Mouse (Mus musculus) forebrain, embryonic 12.5 days (tissue): ENCODE measurements around the gene Skint8. TPM values are rescaled to one million over a fixed set of nuclear protein-coding genes. Genes with fewer than 3 reads are reported as not detected.
"Not testable (repeated sequence)": the region's sequence is repeated elsewhere in the genome, so short reads cannot be mapped to it uniquely, and the experiment has no call there.

ENCODE experiments used
- ATAC-seq: fragments of 200-750 bp; cut with Nextera tagmentation; 2 replicates; pipeline ENCODE4 v1.8.0; 2017; ENCODE audit warnings: moderate TSS enrichment; ENCODE audit not compliant: low FRiP score
- H3K27ac ChIP-seq: fragments of 300-500 bp; sonication (generic); 2 replicates; pipeline ENCODE4 v1.5.1; 2016; ENCODE audit warnings: mild to moderate bottlenecking
- H3K27me3 ChIP-seq: fragments of 300-500 bp; sonication (generic); 2 replicates; pipeline ENCODE4 v1.6.1; 2016; ENCODE audit warnings: mild to moderate bottlenecking
- H3K36me3 ChIP-seq: fragments of 300-500 bp; sonication (generic); replicated peaks from 2 replicates; pipeline ENCODE4 v1.6.1; 2016; ENCODE audit warnings: mild to moderate bottlenecking
- H3K4me1 ChIP-seq: fragments of 300-500 bp; sonication (generic); 2 replicates; pipeline ENCODE4 v1.6.1; 2016
- H3K4me2 ChIP-seq: fragments of 300-500 bp; sonication (generic); 2 replicates; pipeline ENCODE4 v1.6.1; 2016; ENCODE audit warnings: mild to moderate bottlenecking, moderate library complexity
- H3K4me3 ChIP-seq: fragments of 300-500 bp; sonication (generic); replicated peaks from 2 replicates; pipeline ENCODE4 v1.5.1; 2016; ENCODE audit warnings: mild to moderate bottlenecking
- H3K9ac ChIP-seq: fragments of 300-500 bp; sonication (generic); 2 replicates; pipeline ENCODE4 v1.6.1; 2016; ENCODE audit warnings: mild to moderate bottlenecking
- H3K9me3 ChIP-seq: fragments of 300-500 bp; sonication (generic); 2 replicates; pipeline ENCODE4 v1.6.1; 2016
- WGBS: fragments of 180-500 bp; shearing (Covaris S2); methylation state at CpG from one replicate; pipeline ENCODE4 v1.1.7; 2016; 5-methylcytosine and 5-hydroxymethylcytosine counted together
- polyA plus RNA-seq: library from polyadenylated mRNA; unstranded; fragments of >200 nt; fragmentation: Nextera tagmentation; extraction: Ambion mirVana; gene quantifications from 2 replicates; pipeline ENCODE4 v1.2.1, GENCODE M21; 2016

Skint8 gene
- not detected in 2 replicates for polyA plus RNA-seq

GRCm38 (mm10) chr4:111919092-111919491, at the start of gene Skint8:
Gene Skint8, plus strand, starts transcription at chr4:111919392.
- H3K9ac ChIP-seq, result no peak within 1 kb of the TSS
- H3K27me3 ChIP-seq, result no peaks in the 10 kb centered on the region
- WGBS, result 93% methylated on average over 1 of the region's 1 CpGs

GRCm38 (mm10) chr4:111880112-111880875, 38.9 kb upstream of the Skint8 start:
- H3K9ac ChIP-seq, result no peak overlapping the region
- no peaks in the 10 kb centered on the region for H3K36me3 ChIP-seq
- H3K9me3 ChIP-seq, result no peaks in the 10 kb centered on the region
- H3K4me3 ChIP-seq, result no peak overlapping the region
- no peak overlapping the region for H3K27ac ChIP-seq
- ATAC-seq, result no peak
- no peaks in the 10 kb centered on the region for H3K4me1 ChIP-seq
- WGBS, result 45% methylated on average over 4 of the region's 4 CpGs
- no peaks in the 10 kb centered on the region for H3K27me3 ChIP-seq
- no peak overlapping the region for H3K4me2 ChIP-seq

More at GRCm38 (mm10) chr4:111919092-111919491, at the start of gene Skint8:
- H3K4me1 ChIP-seq, result no peaks in the 10 kb centered on the region
- no peak within 1 kb of the TSS for H3K4me2 ChIP-seq
- no peak for ATAC-seq
- no peaks in the 10 kb centered on the region for H3K36me3 ChIP-seq
- H3K9me3 ChIP-seq, result no peaks in the 10 kb centered on the region
- no peak within 1 kb of the TSS for H3K4me3 ChIP-seq
- H3K27ac ChIP-seq, result no peak within 1 kb of the TSS

GRCm38 (mm10) chr4:111883543-111883942, 35.6 kb upstream of the Skint8 start:
- Histone ChIP-seq H3K9me3 (no peaks in the 10 kb centered on the region), H3K4me3 (no peak overlapping the region), H3K4me2 (no peak overlapping the region), H3K9ac (no peak overlapping the region), H3K36me3 (no peaks in the 10 kb centered on the region), H3K27me3 (no peaks in the 10 kb centered on the region), H3K4me1 (no peaks in the 10 kb centered on the region), H3K27ac (no peak overlapping the region)
- ATAC-seq, result no peak
- 87% methylated on average over 12 of the region's 12 CpGs for WGBS

GRCm38 (mm10) chr4:111886018-111886417, 33.2 kb upstream of the Skint8 start:
- H3K4me3 ChIP-seq, result no peak overlapping the region
- H3K4me2 ChIP-seq, result peak overlapping the region; percentile 25; the same call in 1 of the 2 replicates
- 11% methylated on average over 7 of the region's 7 CpGs for WGBS
- no peak overlapping the region for H3K27ac ChIP-seq
- H3K9me3 ChIP-seq, result no peaks in the 10 kb centered on the region
- no peaks in the 10 kb centered on the region for H3K27me3 ChIP-seq
- no peak overlapping the region for H3K9ac ChIP-seq
- no peaks in the 10 kb centered on the region for H3K4me1 ChIP-seq
- ATAC-seq, result peak; percentile 64
- H3K36me3 ChIP-seq, result no peaks in the 10 kb centered on the region

- Histone ChIP-seq H3K9me3 (no peaks in the 10 kb centered on the region), H3K27ac (no peak overlapping the region), H3K4me1 (no peaks in the 10 kb centered on the region), H3K9ac (no peak overlapping the region), H3K4me2 (no peak overlapping the region), H3K4me3 (no peak overlapping the region), H3K36me3 (no peaks in the 10 kb centered on the region), H3K27me3 (no peaks in the 10 kb centered on the region)
- peak; percentile 81 for ATAC-seq
- WGBS, result 23% methylated on average over 4 of the region's 4 CpGs
Measured at GRCm38 (mm10) chr4:111886607-111887006, 32.6 kb upstream of the Skint8 start.

GRCm38 (mm10) chr4:111892138-111892537, 27.1 kb upstream of the Skint8 start:
- H3K9me3 ChIP-seq, result no peaks in the 10 kb centered on the region
- no peak overlapping the region for H3K27ac ChIP-seq
- H3K27me3 ChIP-seq, result no peaks in the 10 kb centered on the region
- no peaks in the 10 kb centered on the region for H3K4me1 ChIP-seq
- no peaks in the 10 kb centered on the region for H3K36me3 ChIP-seq
- no peak overlapping the region for H3K9ac ChIP-seq
- H3K4me3 ChIP-seq, result no peak overlapping the region
- H3K4me2 ChIP-seq, result no peak overlapping the region
- no peak for ATAC-seq

GRCm38 (mm10) chr4:111897755-111898154, 21.4 kb upstream of the Skint8 start:
- Histone ChIP-seq H3K27me3 (no peaks in the 10 kb centered on the region), H3K27ac (no peak overlapping the region), H3K36me3 (no peaks in the 10 kb centered on the region), H3K9ac (no peak overlapping the region), H3K4me3 (no peak overlapping the region), H3K9me3 (no peaks in the 10 kb centered on the region), H3K4me1 (no peaks in the 10 kb centered on the region), H3K4me2 (no peak overlapping the region)
- WGBS, result 62% methylated on average over 1 of the region's 1 CpGs
- no peak for ATAC-seq

- Histone ChIP-seq H3K27me3 (no peaks in the 10 kb centered on the region), H3K9me3 (no peaks in the 10 kb centered on the region), H3K36me3 (no peaks in the 10 kb centered on the region), H3K4me2 (no peak overlapping the region), H3K4me1 (no peaks in the 10 kb centered on the region), H3K4me3 (no peak overlapping the region), H3K27ac (no peak overlapping the region), H3K9ac (no peak overlapping the region)
- 76% methylated on average over 4 of the region's 4 CpGs for WGBS
- ATAC-seq, result no peak
Measured at GRCm38 (mm10) chr4:111898566-111898965, 20.6 kb upstream of the Skint8 start.

GRCm38 (mm10) chr4:111900491-111900890, 18.7 kb upstream of the Skint8 start:
- H3K4me1 ChIP-seq, H3K36me3 ChIP-seq, H3K9me3 ChIP-seq, ATAC-seq, H3K4me2 ChIP-seq, H3K27ac ChIP-seq, H3K27me3 ChIP-seq, H3K9ac ChIP-seq, H3K4me3 ChIP-seq: not testable (repeated sequence)
- WGBS, result 95% methylated on average over 1 of the region's 1 CpGs

GRCm38 (mm10) chr4:111901473-111901872, 17.7 kb upstream of the Skint8 start:
- WGBS, result 74% methylated on average over 1 of the region's 1 CpGs
- no peaks in the 10 kb centered on the region for H3K36me3 ChIP-seq
- no peak overlapping the region for H3K4me3 ChIP-seq
- H3K9ac ChIP-seq, result no peak overlapping the region
- ATAC-seq, result no peak
- H3K27me3 ChIP-seq, result no peaks in the 10 kb centered on the region
- no peaks in the 10 kb centered on the region for H3K4me1 ChIP-seq
- no peak overlapping the region for H3K27ac ChIP-seq
- H3K9me3 ChIP-seq, result no peaks in the 10 kb centered on the region
- H3K4me2 ChIP-seq, result no peak overlapping the region

- no peaks in the 10 kb centered on the region for H3K27me3 ChIP-seq
- no peak for ATAC-seq
- H3K36me3 ChIP-seq, result no peaks in the 10 kb centered on the region
Measured at GRCm38 (mm10) chr4:111902775-111903174, 16.4 kb upstream of the Skint8 start, which contains the start of gene Slc5a9. Gene Slc5a9, minus strand, starts transcription at chr4:111902918.

GRCm38 (mm10) chr4:111907926-111908325, 11.3 kb upstream of the Skint8 start:
- Histone ChIP-seq H3K4me3 (no peak overlapping the region), H3K9ac (no peak overlapping the region), H3K27ac (no peak overlapping the region), H3K36me3 (no peaks in the 10 kb centered on the region), H3K9me3 (no peaks in the 10 kb centered on the region), H3K4me1 (no peaks in the 10 kb centered on the region), H3K27me3 (no peaks in the 10 kb centered on the region), H3K4me2 (no peak overlapping the region)
- WGBS, result 52% methylated on average over 2 of the region's 2 CpGs
- ATAC-seq, result peak; percentile 36; the same call in 1 of the 2 replicates

More at GRCm38 (mm10) chr4:111902775-111903174, 16.4 kb upstream of the Skint8 start, which contains the start of gene Slc5a9:
- Histone ChIP-seq H3K4me3 (no peak within 1 kb of the TSS), H3K9ac (no peak within 1 kb of the TSS), H3K9me3 (no peaks in the 10 kb centered on the region), H3K27ac (no peak within 1 kb of the TSS), H3K4me2 (no peak within 1 kb of the TSS), H3K4me1 (no peaks in the 10 kb centered on the region)

- Histone ChIP-seq H3K9me3 (no peaks in the 10 kb centered on the region), H3K4me2 (no peak overlapping the region), H3K27ac (no peak overlapping the region), H3K4me1 (no peaks in the 10 kb centered on the region), H3K4me3 (no peak overlapping the region), H3K36me3 (no peaks in the 10 kb centered on the region), H3K27me3 (no peaks in the 10 kb centered on the region), H3K9ac (no peak overlapping the region)
- 20% methylated on average over 1 of the region's 1 CpGs for WGBS
- no peak for ATAC-seq
Measured at GRCm38 (mm10) chr4:111961309-111961708, 42.1 kb downstream of the Skint8 start.
